Mouse (Mus musculus) liver, adult 2 months (tissue): ENCODE measurements around the gene S100a11.

Experiments
- CTCF ChIP-seq: fragments of 200-500 bp; IDR thresholded peaks from 2 replicates; pipeline ENCODE4 v1.5.1; 2011; ENCODE audit warnings: low read depth, low read length, control low read depth
- POLR2A ChIP-seq: fragments of 200-500 bp; IDR thresholded peaks from 2 replicates; pipeline ENCODE4 v1.6.1; 2011; ENCODE audit warnings: low read length, control low read depth; ENCODE audit not compliant: insufficient read depth; ENCODE audit errors: extremely low read depth

DNA sequence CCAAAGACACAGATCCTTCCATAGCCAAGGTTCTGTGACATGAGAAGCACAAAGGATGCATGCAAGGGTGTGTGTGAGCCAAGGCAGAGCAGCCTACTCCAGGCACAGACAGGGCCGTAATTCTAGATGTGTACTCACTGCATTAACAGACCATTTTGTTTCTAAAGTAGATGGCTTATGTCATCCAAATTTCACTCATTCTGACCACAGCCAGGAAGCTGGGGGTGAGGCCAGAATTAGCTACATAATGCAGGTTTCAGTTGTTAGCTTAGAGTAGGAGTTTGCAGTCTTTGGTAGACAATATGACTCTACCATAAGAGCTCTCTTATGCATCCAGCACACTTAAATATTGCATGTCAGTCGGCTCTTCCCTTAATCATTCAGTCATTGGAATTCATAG lies 42.1 kb downstream of the S100a11 start:
- TF ChIP-seq CTCF (no peak), POLR2A (no peak)
